Mouse (Mus musculus) spleen, adult 12 weeks (tissue): ENCODE measurements around the gene Lix1.

Experiments
- DNase-seq: peaks from one replicate; pipeline ENCODE4 v3.0.0; 2022; ENCODE audit warnings: low spot score

Gene Lix1

GRCm38 (mm10) chr17:17402222-17403004 is at the start of gene Lix1:
TSS of gene Lix1 (plus strand) at chr17:17402672.
- DNase-seq: no peak

- no peak for DNase-seq
These were observed 28.9 kb upstream of the Lix1 start for GRCm38 (mm10) chr17:17373550-17373917.

- DNase-seq: peak; percentile 80
These were observed 28.3 kb upstream of the Lix1 start, which contains the start of gene Riok2 for GRCm38 (mm10) chr17:17373918-17374910. TSS of gene Riok2 (plus strand) at chr17:17374309.

GRCm38 (mm10) chr17:17375581-17375980 is 26.9 kb upstream of the Lix1 start:
- DNase-seq: no peak

GRCm38 (mm10) chr17:17383703-17384102 is 18.8 kb upstream of the Lix1 start:
- DNase-seq: no peak

GRCm38 (mm10) chr17:17384502-17384901 is 18.0 kb upstream of the Lix1 start:
- no peak for DNase-seq

GRCm38 (mm10) chr17:17386117-17386516 is 16.4 kb upstream of the Lix1 start:
- DNase-seq: no peak

GRCm38 (mm10) chr17:17391823-17392222 is 10.6 kb upstream of the Lix1 start:
- DNase-seq: no peak

GRCm38 (mm10) chr17:17392863-17393262 is 9.6 kb upstream of the Lix1 start:
- no peak for DNase-seq

- no peak for DNase-seq
These were observed 9.2 kb upstream of the Lix1 start for GRCm38 (mm10) chr17:17393300-17393699.

GRCm38 (mm10) chr17:17394336-17394735 is 8.1 kb upstream of the Lix1 start:
- peak; percentile 30 for DNase-seq

GRCm38 (mm10) chr17:17396869-17397268 is 5.6 kb upstream of the Lix1 start:
- no peak for DNase-seq

- no peak for DNase-seq
These were observed 3.8 kb upstream of the Lix1 start for GRCm38 (mm10) chr17:17398664-17399063.

- DNase-seq: no peak
These were observed 566 bp downstream of the Lix1 start for GRCm38 (mm10) chr17:17403038-17403437.

- no peak for DNase-seq
These were observed 1.2 kb downstream of the Lix1 start for GRCm38 (mm10) chr17:17403578-17404112.

- no peak for DNase-seq
These were observed 2.5 kb downstream of the Lix1 start for GRCm38 (mm10) chr17:17404811-17405544.

GRCm38 (mm10) chr17:17405606-17406005 is 3.1 kb downstream of the Lix1 start:
- DNase-seq: no peak

- no peak for DNase-seq
These were observed 5.7 kb downstream of the Lix1 start for GRCm38 (mm10) chr17:17408137-17408536.

- no peak for DNase-seq
These were observed 6.4 kb downstream of the Lix1 start for GRCm38 (mm10) chr17:17408720-17409478.

GRCm38 (mm10) chr17:17409601-17410000 is 7.1 kb downstream of the Lix1 start:
- no peak for DNase-seq

- DNase-seq: no peak
These were observed 9.0 kb downstream of the Lix1 start for GRCm38 (mm10) chr17:17411443-17411842.
